Mouse (Mus musculus): ENCODE measurements around the gene Ostc. TPM values are rescaled to one million over a fixed set of nuclear protein-coding genes. Genes with fewer than 3 reads are reported as not detected.

Gene Ostc
- polyA plus RNA-seq (2015; fragmentation: Nextera tagmentation; extraction: Ambion mirVana): 150 and 163 TPM in 2 replicates

GRCm38 (mm10) chr3:130708967-130709924 is at the start of gene Ostc:
Ostc (minus strand) TSS chr3:130709444.

GRCm38 (mm10) chr3:130730189-130730653 is 21.0 kb upstream of the Ostc start, which contains the start of gene Rpl34:
Rpl34 (minus strand) TSS chr3:130730398.

Other genes with a start within 250 kb of the Ostc start
- gene Etnppl, start 92.0 kb downstream of the Ostc start, polyA plus RNA-seq (2015; fragmentation: Nextera tagmentation; extraction: Ambion mirVana): 0.04 TPM in 1 of 2 replicates, not detected in the other
- 972 and 974 TPM in 2 replicates for gene Rpl34, start 21.0 kb upstream of the Ostc start, polyA plus RNA-seq (2015; fragmentation: Nextera tagmentation; extraction: Ambion mirVana)